Mouse (Mus musculus): Measurements from ENCODE around the gene Tax1bp3. TPM values are rescaled to one million over a fixed set of nuclear protein-coding genes. Genes with fewer than 3 reads are reported as not detected.

Gene Tax1bp3
- total and polyA plus RNA-seq, 3 experiments: 2.6 to 3.3 (median 2.8) TPM

- TF ChIP-seq RCOR1 (conservative IDR thresholded peaks at IDR 0.05; ENCODE audit: low read depth, low read length) (no peak), TBP (conservative IDR thresholded peaks at IDR 0.05; ENCODE audit: low read depth, low read length) (peak; percentile 51), MEF2A (IDR thresholded peaks at IDR 0.05; ENCODE audit: borderline replicate concordance, low read depth, low read length) (peak; percentile 78; the same call in 1 of the 2 replicates), EP300 (IDR thresholded peaks at IDR 0.05; ENCODE audit: low read length) (no peak), SMC3 (IDR thresholded peaks at IDR 0.05; ENCODE audit: low read depth, low read length) (peak; percentile 96), NELFE (IDR thresholded peaks at IDR 0.05; ENCODE audit: low read depth, low read length) (peak; percentile 95), CTCF (conservative IDR thresholded peaks at IDR 0.05 in 1 of 2, IDR thresholded peaks at IDR 0.05 in 1 of 2; ENCODE audit: low read depth in 2 of 2, low read length in 2 of 2) (peak; percentile 37 to 99; a peak in 3 of 4 replicates), NRF1 (IDR thresholded peaks at IDR 0.05; ENCODE audit: low read depth, low read length) (peak; percentile 67), USF2 (conservative IDR thresholded peaks at IDR 0.05; ENCODE audit: low read depth, low read length) (no peak), RAD21 (IDR thresholded peaks at IDR 0.05; ENCODE audit: low read depth, low read length) (peak; percentile 75), CHD1 (IDR thresholded peaks at IDR 0.05; ENCODE audit: low read depth, low read length) (no peak), KAT2A (IDR thresholded peaks at IDR 0.05; ENCODE audit: insufficient replicate concordance, low read length) (peak; percentile 72; the same call in 1 of the 2 replicates), MAX (IDR thresholded peaks at IDR 0.05; ENCODE audit: low read length) (peak; percentile 53; the same call in 1 of the 2 replicates), POLR2AphosphoS2 (IDR thresholded peaks at IDR 0.05; ENCODE audit: low read depth, low read length) (peak; percentile 71; the same call in 1 of the 2 replicates), USF1 (IDR thresholded peaks at IDR 0.05; ENCODE audit: low read depth, low read length) (no peak), ZMIZ1 (IDR thresholded peaks at IDR 0.05; ENCODE audit: low read depth, low read length) (peak; percentile 84), JUND (conservative IDR thresholded peaks at IDR 0.05; ENCODE audit: low read depth, low read length) (no peak), ZKSCAN1 (IDR thresholded peaks at IDR 0.05; ENCODE audit: borderline replicate concordance, low read depth, low read length) (no peak)
These were observed 39.0 kb upstream of the Tax1bp3 start, which contains the start of gene Haspin (continued) for GRCm38 (mm10) chr11:73137591-73138501.

DNA sequence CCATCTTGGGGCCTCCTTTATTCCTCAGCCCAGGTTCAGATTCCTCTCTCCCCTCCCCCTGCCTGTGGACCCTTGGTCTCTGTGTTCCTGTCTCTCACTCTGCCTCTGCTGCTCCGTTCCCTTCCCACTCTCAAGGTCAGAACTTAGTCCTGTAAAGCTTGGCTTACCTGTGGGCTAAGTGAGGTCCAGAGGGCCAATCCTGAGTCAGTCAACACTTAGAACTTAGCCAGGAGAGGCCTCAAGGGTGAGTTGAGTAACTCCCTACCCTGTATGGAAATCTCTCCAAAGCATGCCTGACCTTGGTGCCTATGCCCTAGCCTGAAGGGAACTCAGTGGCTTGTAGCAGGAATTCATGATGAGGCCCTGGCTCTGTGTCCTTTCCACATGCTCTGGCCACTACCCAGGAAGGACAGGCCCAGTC lies 32.6 kb upstream of the Tax1bp3 start:
- H3K4me1 ChIP-seq (ENCODE audit: control insufficient read depth in 1 of 2, insufficient read depth in 2 of 2): no peaks in the 10 kb centered on the region

More for the DNA sequence above, 32.6 kb upstream of the Tax1bp3 start:
- Histone ChIP-seq H3K9me3 (replicated peaks; ENCODE audit: low read length) (no peaks in the 10 kb centered on the region), H3K9ac (ENCODE audit: insufficient read depth, low read depth) (no peak overlapping the region), H3K79me2 (replicated peaks; ENCODE audit: control insufficient read depth, extremely low read depth, insufficient read depth, poor library complexity, severe bottlenecking) (no peaks in the 10 kb centered on the region), H3K36me3 (replicated peaks in 1 of 2; ENCODE audit: control insufficient read depth in 1 of 2, insufficient read depth in 1 of 2, low read length in 1 of 2) (no peaks in the 10 kb centered on the region), H3K27me3 (replicated peaks) (peaks cover 21% of the 10 kb centered on the region), H3K4me3 (replicated peaks in 1 of 3; ENCODE audit: low read depth in 2 of 3, low read length in 2 of 3, poor library complexity in 1 of 3) (no peak overlapping the region), H3K4me2 (ENCODE audit: insufficient read depth, low read depth, poor library complexity, severe bottlenecking) (no peak overlapping the region), H3K27ac (ENCODE audit: insufficient read depth, low read depth) (no peak overlapping the region)
- dilution Hi-C loops (cut with MboI; ENCODE audit: extremely low pct_ligation_motif_present, extremely low pct_unique_long_range_greater_than_20kb, low sequenced_read_pairs): no loop called here
- in situ Hi-C loops (cut with MboI; ENCODE audit: low pct_ligation_motif_present, low pct_unique_long_range_greater_than_20kb, low sequenced_read_pairs): loop anchor here (25.0 kb wide), 1 partner anchor 1218 kb away; the partner anchor contains the start of genes Olfr411 and Olfr412
- no peak for DNase-seq (ENCODE audit: extremely low read depth)
- TF ChIP-seq POLR2A (IDR thresholded peaks at IDR 0.05; ENCODE audit: low read depth, low read length) (no peak), GABPA (IDR thresholded peaks at IDR 0.05; ENCODE audit: insufficient replicate concordance, low read depth, low read length) (no peak), MAX (IDR thresholded peaks at IDR 0.05; ENCODE audit: low read length) (no peak), SMC3 (IDR thresholded peaks at IDR 0.05; ENCODE audit: low read depth, low read length) (no peak), MYC (IDR thresholded peaks at IDR 0.05; ENCODE audit: low read depth, low read length) (no peak), BHLHE40 (IDR thresholded peaks at IDR 0.05; ENCODE audit: low read depth, low read length) (no peak), IRF4 (IDR thresholded peaks at IDR 0.05; ENCODE audit: low read depth, low read length) (no peak), ZC3H11A (IDR thresholded peaks at IDR 0.05; ENCODE audit: low read depth, low read length) (no peak), USF2 (conservative IDR thresholded peaks at IDR 0.05; ENCODE audit: low read depth, low read length) (no peak), EP300 (IDR thresholded peaks at IDR 0.05; ENCODE audit: low read length) (no peak), UBTF (IDR thresholded peaks at IDR 0.05; ENCODE audit: low read depth, low read length) (no peak), MXI1 (IDR thresholded peaks at IDR 0.05; ENCODE audit: low read depth, low read length) (no peak), TCF12 (IDR thresholded peaks at IDR 0.05; ENCODE audit: low read depth, low read length) (no peak), ELF1 (IDR thresholded peaks at IDR 0.05; ENCODE audit: low read depth, low read length) (no peak), HCFC1 (IDR thresholded peaks at IDR 0.05; ENCODE audit: low read depth, low read length) (no peak), CHD1 (IDR thresholded peaks at IDR 0.05; ENCODE audit: low read depth, low read length) (no peak), JUND (conservative IDR thresholded peaks at IDR 0.05; ENCODE audit: low read depth, low read length) (no peak), E2F4 (IDR thresholded peaks at IDR 0.05; ENCODE audit: insufficient replicate concordance, low read depth, low read length) (no peak), ZKSCAN1 (IDR thresholded peaks at IDR 0.05; ENCODE audit: borderline replicate concordance, low read depth, low read length) (no peak)
